Comparison of ENCODE assay signal across 11 mouse cellular contexts in the genomic region with DNA sequence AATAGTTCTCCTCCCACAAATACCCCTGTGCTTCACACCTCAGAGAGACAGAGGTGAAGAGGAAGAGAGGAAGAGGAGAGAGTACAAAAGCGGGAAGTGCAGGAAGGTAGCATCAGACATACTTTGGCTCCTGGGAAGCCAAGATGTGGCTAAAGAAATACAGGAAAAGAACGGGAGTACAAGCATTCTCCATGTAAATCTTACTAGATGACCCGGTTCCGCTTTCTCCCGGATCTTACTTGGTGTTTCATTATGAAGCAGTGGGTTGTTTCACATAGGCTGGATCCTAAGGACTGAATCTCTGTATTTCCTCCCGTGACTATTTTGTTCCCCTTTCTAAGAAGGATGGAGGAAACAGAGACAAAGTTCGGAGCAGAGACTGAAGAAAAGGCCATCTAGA. TPM values are rescaled to one million over a fixed set of nuclear protein-coding genes. Genes with fewer than 3 reads are reported as not detected.
A peak's percentile ranks its signal among the peaks of the same experiment; 100 is the strongest.
DNase-seq lines count a peak whose midpoint lies in the region; ATAC-seq and TF ChIP-seq lines count a peak whose summit lies in the region.
"Had no signal": no experiment of that assay in that cellular context is flagged by ENCODE, and none has a peak within 500 bp of the region (broad histone marks: within the 10 kb centered on the region; RNA-seq: fewer than 3 reads in every experiment).

No protein-coding gene starts in this region.

- 24% methylated on average over 7 of the region's 7 CpGs for WGBS in heart, embryonic 14.5 days
- 48% methylated on average over 7 of the region's 7 CpGs for WGBS in stomach, embryonic 14.5 days
- WGBS in stomach, postnatal 0 days, result 55% methylated on average over 7 of the region's 7 CpGs
- 44% methylated on average over 7 of the region's 7 CpGs for WGBS in limb, embryonic 10.5 days

- peak overlapping the region in 1 of 2 experiments; percentile 20; a peak in 1 of 4 replicates for H3K27ac ChIP-seq in heart, embryonic 14.5 days (replicated peaks in 1 of 2; ENCODE audit: control insufficient read depth in 1 of 2, insufficient read depth in 1 of 2, low read depth in 2 of 2, low read length in 2 of 2)
- H3K27ac ChIP-seq in stomach, embryonic 14.5 days (ENCODE audit: low read length), result peak overlapping the region; percentile 55; the same call in 1 of the 2 replicates
- no peak overlapping the region; the same call in 1 of the 2 replicates for H3K27ac ChIP-seq in stomach, postnatal 0 days (replicated peaks)
- peak overlapping the region; percentile 6 for H3K27ac ChIP-seq in limb, embryonic 10.5 days

- intact Hi-C loops in heart, postnatal 36 days (cut with DNase I), result no loop called here

- TF ChIP-seq CTCF in stomach, postnatal 0 days (IDR thresholded peaks at IDR 0.05; ENCODE audit: low read depth), result no peak

- no peak for ATAC-seq in heart, embryonic 14.5 days (ENCODE audit: insufficient number of reproducible peaks, insufficient read depth, low FRiP score, low read depth)
- no peak for ATAC-seq in stomach, embryonic 14.5 days (ENCODE audit: insufficient number of reproducible peaks, insufficient read depth, low FRiP score, low read depth)
- ATAC-seq in stomach, postnatal 0 days (ENCODE audit: low FRiP score, low TSS enrichment), result no peak

- peaks cover 23 to 31% of the 10 kb centered on the region in 2 experiments for H3K4me1 ChIP-seq in heart, embryonic 14.5 days (ENCODE audit: control insufficient read depth in 2 of 2, insufficient read depth in 2 of 2, low read length in 2 of 2)
- H3K4me1 ChIP-seq in stomach, embryonic 14.5 days (ENCODE audit: control insufficient read depth, insufficient read depth, low read length), result peaks cover 37% of the 10 kb centered on the region
- 0 out of 2 replicates have a peak, but pooled peaks cover 2% of the 10 kb centered on the region for H3K4me1 ChIP-seq in stomach, postnatal 0 days (replicated peaks; ENCODE audit: control insufficient read depth, insufficient read depth)
- H3K4me1 ChIP-seq in limb, embryonic 10.5 days, result peaks cover 56% of the 10 kb centered on the region

- no peaks in the 10 kb centered on the region for H3K36me3 ChIP-seq in heart, embryonic 14.5 days (ENCODE audit: control insufficient read depth, insufficient read depth, low read length)
- no peaks in the 10 kb centered on the region for H3K36me3 ChIP-seq in stomach, embryonic 14.5 days (ENCODE audit: control insufficient read depth, insufficient read depth, low read length)
- no peaks in the 10 kb centered on the region; the same call in 1 of the 2 replicates for H3K36me3 ChIP-seq in stomach, postnatal 0 days (ENCODE audit: control insufficient read depth, insufficient read depth, low read length)
- H3K36me3 ChIP-seq in limb, embryonic 10.5 days, result peaks cover 12% of the 10 kb centered on the region

- H3K9ac ChIP-seq in heart, embryonic 14.5 days (ENCODE audit: low read length), result peak overlapping the region; percentile 27
- H3K9ac ChIP-seq in stomach, embryonic 14.5 days (replicated peaks; ENCODE audit: low read depth, low read length), result no peak overlapping the region
- no peak overlapping the region for H3K9ac ChIP-seq in stomach, postnatal 0 days (ENCODE audit: low read length)

- H3K9me3 ChIP-seq in heart, embryonic 14.5 days (ENCODE audit: control insufficient read depth, low read length), result no peaks in the 10 kb centered on the region
- H3K9me3 ChIP-seq in stomach, embryonic 14.5 days (ENCODE audit: control insufficient read depth, low read depth, low read length), result no peaks in the 10 kb centered on the region
- H3K9me3 ChIP-seq in stomach, postnatal 0 days (ENCODE audit: control insufficient read depth, low read length), result no peaks in the 10 kb centered on the region
- H3K9me3 ChIP-seq in limb, embryonic 10.5 days (replicated peaks), result no peaks in the 10 kb centered on the region

- TF ChIP-seq EP300 in stomach, postnatal 0 days (optimal IDR thresholded peaks at IDR 0.05), result no peak

- 0 out of 4 replicates have a peak overlapping the region, but pooled peaks of 1 of the 2 experiments have one; percentile 5 for H3K4me3 ChIP-seq in heart, embryonic 14.5 days (ENCODE audit: control insufficient read depth in 1 of 2, insufficient read depth in 1 of 2, low read depth in 1 of 2, low read length in 2 of 2)
- no peak overlapping the region for H3K4me3 ChIP-seq in stomach, embryonic 14.5 days (ENCODE audit: low read depth, low read length)
- H3K4me3 ChIP-seq in stomach, postnatal 0 days (ENCODE audit: low read depth, low read length), result no peak overlapping the region
- H3K4me3 ChIP-seq in limb, embryonic 10.5 days, result no peak overlapping the region

- peak overlapping the region; percentile 50 for H3K4me2 ChIP-seq in heart, embryonic 14.5 days (ENCODE audit: low read length)
- H3K4me2 ChIP-seq in stomach, embryonic 14.5 days (replicated peaks; ENCODE audit: low read depth, low read length), result 0 out of 2 replicates have a peak overlapping the region, but pooled peaks have one; percentile 2
- no peak overlapping the region; the same call in 1 of the 2 replicates for H3K4me2 ChIP-seq in stomach, postnatal 0 days (replicated peaks; ENCODE audit: low read depth)
- H3K4me2 ChIP-seq: liver, embryonic 11.5 days had no signal

- no peak for DNase-seq in heart, postnatal 36 days
- DNase-seq in stomach, postnatal 0 days (ENCODE audit: low spot score), result no peak
- DNase-seq in limb, embryonic 10.5 days (ENCODE audit: low spot score), result no peak
- no peak for DNase-seq in urinary bladder, postnatal 36 days (ENCODE audit: low spot score in 2 of 2)
- DNase-seq in embryo, embryonic 11 days, result no peak
- DNase-seq in adipocyte (ENCODE audit: low spot score), result no peak

- no peaks in the 10 kb centered on the region for H3K27me3 ChIP-seq in heart, embryonic 14.5 days (ENCODE audit: control insufficient read depth, insufficient read depth, low read length)
- H3K27me3 ChIP-seq in stomach, embryonic 14.5 days (ENCODE audit: control insufficient read depth, insufficient read depth, low read length), result no peaks in the 10 kb centered on the region
- no peaks in the 10 kb centered on the region for H3K27me3 ChIP-seq in stomach, postnatal 0 days (ENCODE audit: control insufficient read depth, insufficient read depth, low read length)
- no peaks in the 10 kb centered on the region for H3K27me3 ChIP-seq in limb, embryonic 10.5 days (ENCODE audit: low read depth, poor library complexity, severe bottlenecking)

RNA-seq across cellular contexts. Expression of gene Mtcl1, which starts 43.9 kb away (rescaled TPM):
- 1.0 and 1.1 TPM in 2 replicates for polyA plus RNA-seq in heart, embryonic 14.5 days (2014; fragmentation: Nextera tagmentation; extraction: Ambion mirVana)
- 1 to 10 TPM; 4.4 to 6.3 TPM for total RNA-seq in heart, postnatal 36 days (2021)
- 13.2 and 14.7 TPM in 2 replicates for polyA plus RNA-seq in stomach, embryonic 14.5 days (2014; fragmentation: Nextera tagmentation; extraction: Ambion mirVana)
- polyA plus RNA-seq in stomach, postnatal 0 days (2015; fragmentation: Nextera tagmentation; extraction: Ambion mirVana), result 1.8 and 2.2 TPM in 2 replicates
- 5.6 and 7.6 TPM in 2 replicates for polyA plus RNA-seq in limb, embryonic 10.5 days (2016; fragmentation: Nextera tagmentation; extraction: Ambion mirVana)
- total RNA-seq: granulocyte monocyte progenitor cell, adult 5-6 weeks; monocyte, adult 5-6 weeks had no signal
